Mouse (Mus musculus) gastrocnemius, postnatal 25 days (tissue): Measurements from ENCODE around the gene Slc22a22. TPM values are rescaled to one million over a fixed set of nuclear protein-coding genes. Genes with fewer than 3 reads are reported as not detected.

Experiments
- DNase-seq: peaks from one replicate; pipeline ENCODE4 v3.0.0; 2022
- long read RNA-seq, 2 experiments: library from polyadenylated mRNA; stranded (forward); transcript quantifications; one replicate each; pipeline ENCODE4 v2.0.0; 2021
- total RNA-seq, 2 experiments: library from RNA; stranded (reverse); gene quantifications; 1 replicate in 1 of 2; 2 replicates in 1 of 2; pipeline ENCODE4 v1.2.3; 2021

Gene Slc22a22
- not detected for total RNA-seq
- long read RNA-seq, experiment 1: 0 reads
- long read RNA-seq, experiment 2: 0 reads

GRCm38 (mm10) chr15:57477525-57477924 is at the start of gene Slc22a22:
TSS of gene Slc22a22 (minus strand) at chr15:57477625.
- DNase-seq: no peak

DNA sequence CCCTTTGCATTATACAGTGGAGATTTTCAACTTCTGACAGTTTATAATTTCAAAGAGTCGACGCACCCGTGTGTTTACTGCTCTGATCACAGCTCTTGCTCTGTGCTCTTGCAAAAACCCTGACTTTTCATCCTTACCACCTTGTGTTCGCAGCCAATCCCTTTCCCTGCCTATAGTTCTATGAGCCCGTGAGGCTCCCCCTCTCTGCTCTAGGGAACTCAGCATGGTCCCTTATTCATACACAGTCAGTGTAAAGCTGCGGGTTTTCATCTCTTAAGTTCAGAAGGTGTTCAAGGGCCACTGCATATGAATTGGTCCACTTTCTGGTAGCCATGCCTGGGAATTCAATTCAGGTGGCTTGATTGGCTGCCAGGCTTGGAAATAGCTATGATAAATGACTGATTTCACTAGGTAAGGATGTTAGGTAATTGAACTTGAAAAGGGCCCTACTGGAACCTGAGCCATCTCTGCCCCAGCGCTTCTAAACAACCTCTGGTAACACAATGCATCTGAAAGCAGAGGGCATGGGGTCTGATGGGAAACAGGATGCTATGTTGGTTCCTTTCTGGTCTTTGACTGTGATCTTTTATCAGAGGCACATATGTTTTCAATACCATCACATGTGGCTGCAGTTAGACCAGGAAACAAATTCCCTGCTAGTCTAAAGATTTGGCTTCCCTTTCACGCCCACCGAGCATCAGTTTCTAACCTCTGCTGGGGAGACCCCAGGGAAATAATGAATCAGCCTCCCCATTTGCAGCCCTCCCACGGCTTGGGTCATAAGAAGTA is 46.3 kb upstream of the Slc22a22 start:
- no peak for DNase-seq

- no peak for DNase-seq
Measured at GRCm38 (mm10) chr15:57522160-57522559, 44.7 kb upstream of the Slc22a22 start.

GRCm38 (mm10) chr15:57509185-57510172 is 32.1 kb upstream of the Slc22a22 start:
- no peak for DNase-seq

GRCm38 (mm10) chr15:57508242-57509184 is 31.1 kb upstream of the Slc22a22 start:
- peak; percentile 20 for DNase-seq

DNA sequence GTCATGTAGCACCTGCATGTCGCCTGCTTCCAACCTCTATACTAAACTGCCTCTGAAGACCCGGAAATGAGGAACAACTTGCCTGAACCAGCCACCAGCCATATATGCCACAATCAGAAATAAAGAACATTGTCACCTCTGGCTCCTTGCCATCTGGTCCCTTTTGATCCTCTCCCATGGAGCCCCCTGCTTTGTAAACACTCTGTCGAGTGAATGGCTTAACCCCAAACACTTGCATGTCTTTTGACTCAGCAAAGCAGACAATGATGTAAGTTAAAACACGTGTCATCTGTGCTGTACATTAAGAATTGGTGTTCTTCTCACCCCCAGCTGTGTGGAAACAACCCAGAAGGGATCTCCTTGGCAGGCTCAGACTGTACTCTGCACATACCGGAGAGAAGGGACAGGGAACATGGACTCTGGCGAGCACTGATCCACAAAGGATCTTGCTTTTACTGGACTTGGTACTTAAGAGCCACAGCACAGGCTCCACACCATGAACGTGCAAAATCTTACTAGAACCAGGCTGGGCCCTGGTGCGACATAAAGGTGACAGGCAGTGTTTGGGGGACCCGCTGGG is 26.8 kb upstream of the Slc22a22 start:
- no peak for DNase-seq

GRCm38 (mm10) chr15:57503656-57504055 is 26.2 kb upstream of the Slc22a22 start:
- DNase-seq: no peak

- DNase-seq: no peak
Measured at GRCm38 (mm10) chr15:57501559-57501958, 24.1 kb upstream of the Slc22a22 start.

DNA sequence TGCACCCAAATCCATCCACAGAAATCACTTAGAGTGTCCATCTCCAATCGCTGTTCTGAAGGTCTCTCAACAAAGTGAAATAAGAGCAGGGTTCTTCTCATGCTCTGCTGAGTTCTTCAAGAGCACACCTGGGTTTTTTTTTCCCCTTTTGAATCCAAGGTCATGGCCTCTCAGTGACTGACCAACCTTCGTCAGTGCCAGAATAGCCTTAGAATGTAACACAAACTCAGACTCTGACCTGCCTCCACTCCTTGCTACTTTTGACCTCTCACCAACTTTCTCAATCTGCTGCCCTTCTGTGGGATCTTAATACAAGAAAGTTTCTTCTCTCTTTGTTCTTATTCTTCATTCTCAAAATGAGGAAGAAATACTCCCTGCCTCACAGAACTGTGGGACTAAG is 18.7 kb upstream of the Slc22a22 start:
- no peak for DNase-seq

GRCm38 (mm10) chr15:57482509-57482908 is 5.1 kb upstream of the Slc22a22 start:
- no peak for DNase-seq

GRCm38 (mm10) chr15:57471648-57472047 is 5.8 kb downstream of the Slc22a22 start:
- DNase-seq: no peak

- DNase-seq: no peak
Measured at GRCm38 (mm10) chr15:57465996-57466395, 11.4 kb downstream of the Slc22a22 start.

- DNase-seq: no peak
Measured at GRCm38 (mm10) chr15:57465061-57465460, 12.4 kb downstream of the Slc22a22 start.

- DNase-seq: no peak
Measured at GRCm38 (mm10) chr15:57464066-57464465, 13.4 kb downstream of the Slc22a22 start.

DNA sequence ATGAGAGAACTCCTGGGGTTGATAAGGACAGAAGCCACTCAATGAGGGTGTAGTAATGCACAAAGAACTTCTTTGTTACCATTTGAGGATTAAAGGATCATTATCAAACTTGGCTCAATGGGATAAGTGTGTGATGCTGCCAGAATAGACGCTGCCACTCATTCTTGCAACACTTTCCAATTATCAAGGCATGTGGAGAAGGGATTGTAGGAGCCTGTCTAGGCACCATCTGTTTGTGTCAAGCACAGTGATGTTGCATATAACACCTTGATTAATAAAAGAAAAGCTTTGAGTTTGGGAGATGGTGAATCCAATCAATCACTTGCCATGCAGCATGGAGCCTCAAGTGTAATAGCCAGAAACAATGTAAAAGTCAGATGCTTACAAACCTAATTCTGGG is 16.1 kb downstream of the Slc22a22 start:
- no peak for DNase-seq

GRCm38 (mm10) chr15:57457374-57457773 is 20.1 kb downstream of the Slc22a22 start:
- no peak for DNase-seq

DNA sequence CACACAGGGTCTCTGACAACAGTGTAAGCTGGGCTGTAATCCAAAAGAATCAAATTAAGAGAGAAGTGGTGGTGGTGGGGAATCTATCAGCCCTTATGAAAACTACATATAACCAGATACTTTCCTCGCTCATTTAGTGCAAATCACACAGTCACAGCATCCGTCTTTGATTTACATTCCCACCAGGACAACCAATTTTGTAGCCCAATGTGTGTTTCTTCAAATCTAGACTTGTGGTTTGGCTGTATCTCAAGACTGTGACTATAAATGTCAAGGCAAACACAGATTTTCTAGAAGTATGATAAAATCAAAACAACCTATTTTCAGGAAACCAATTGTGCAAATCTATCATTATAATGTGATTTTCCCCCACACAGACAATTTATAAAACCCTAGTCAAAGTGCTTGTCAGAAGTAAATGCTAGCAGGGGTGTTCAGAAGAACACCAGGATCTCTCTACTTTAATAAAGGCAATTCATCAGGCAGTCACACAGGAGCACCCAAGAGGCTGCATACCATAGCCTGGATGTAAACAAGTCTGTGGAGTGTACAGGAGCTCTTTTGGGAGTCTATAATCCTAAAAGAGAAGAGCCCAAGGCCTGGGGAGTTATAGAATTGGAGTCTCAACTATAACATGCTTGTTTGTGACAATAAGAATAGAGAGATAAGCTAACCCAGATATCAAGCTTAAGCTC is 42.6 kb downstream of the Slc22a22 start:
- no peak for DNase-seq

- DNase-seq: no peak
Measured at GRCm38 (mm10) chr15:57408498-57408897, 68.9 kb downstream of the Slc22a22 start.

- no peak for DNase-seq
Measured at GRCm38 (mm10) chr15:57398439-57399148, 78.8 kb downstream of the Slc22a22 start.

- no peak for DNase-seq
Measured at GRCm38 (mm10) chr15:57394053-57394452, 83.4 kb downstream of the Slc22a22 start.
